Mouse (Mus musculus): ENCODE measurements around the gene Zfp758. TPM values are rescaled to one million over a fixed set of nuclear protein-coding genes. Genes with fewer than 3 reads are reported as not detected.

Zfp758 gene
- 2.3 TPM for polyA plus RNA-seq (2015; fragmentation: Illumina TruSeq; extraction: RNeasy Lipid Tissue Mini Kit (QIAGEN cat#74804); ENCODE audit: insufficient read depth, low read depth, low replicate concordance)

DNA sequence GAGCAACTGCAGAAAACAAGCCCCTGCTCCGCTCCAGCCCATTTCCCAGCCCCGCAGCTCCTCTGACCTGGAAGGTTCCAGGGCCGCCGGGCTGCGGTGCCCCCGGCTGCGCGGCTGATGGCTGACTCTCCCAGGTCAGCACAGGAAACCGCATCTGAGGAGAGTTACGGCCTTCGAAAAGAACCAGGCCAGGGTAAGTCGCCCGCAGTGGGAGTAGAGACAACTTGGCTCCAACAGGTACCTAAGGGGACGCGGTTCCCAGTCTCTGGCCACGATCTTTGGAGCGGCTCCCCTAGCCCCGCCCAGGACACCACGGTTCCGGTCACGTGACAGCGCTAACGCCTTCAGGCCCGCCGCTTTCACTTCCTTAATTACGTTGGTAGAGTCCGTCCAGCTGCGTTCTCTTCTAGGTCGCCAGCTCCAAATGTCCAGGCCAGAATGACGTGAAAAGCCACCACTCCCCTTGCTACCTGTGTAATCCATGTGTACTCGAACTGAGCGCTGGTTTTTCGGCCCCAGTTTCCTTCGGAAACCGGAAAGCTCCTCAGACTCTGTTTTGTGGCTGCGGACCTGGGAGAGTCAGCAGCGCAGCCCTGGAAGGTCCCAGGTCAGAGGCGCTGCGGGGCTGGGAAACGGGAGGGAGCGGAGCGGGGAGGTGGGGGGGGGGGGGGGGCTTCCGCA lies at the start of gene Zfp758, which contains the start of gene Zfp944:
TSS of gene Zfp758 (plus strand) at position 353 of the 681 bp plus-strand sequence.
TSS of gene Zfp944 (minus strand) at position 300 of the 681 bp plus-strand sequence.

DNA sequence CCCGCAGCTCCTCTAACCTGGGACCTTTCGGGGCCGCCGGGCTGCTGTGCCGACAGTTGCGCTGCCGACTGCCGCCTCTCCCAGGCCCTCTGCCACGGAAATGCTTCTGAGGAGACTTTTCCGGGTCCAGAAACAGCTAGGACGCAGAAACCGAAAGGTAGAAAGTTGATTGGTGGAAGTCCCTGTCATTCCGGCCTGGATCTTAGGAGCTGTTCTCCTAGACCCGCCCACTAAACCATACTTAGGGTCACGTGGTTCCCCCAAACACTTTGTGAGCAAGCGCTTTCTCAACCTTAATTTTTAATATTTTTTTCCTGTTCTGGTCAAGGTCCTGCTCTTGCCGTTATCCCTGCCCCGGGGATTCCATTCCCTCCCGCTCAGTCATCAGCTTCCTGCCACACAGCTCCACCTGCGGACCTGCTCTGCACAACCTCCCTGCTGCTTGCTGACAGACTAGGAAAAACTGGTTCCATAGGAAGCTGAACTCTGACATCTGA lies 46.5 kb upstream of the Zfp758 start, which contains the start of gene CT030661.1:
TSS of gene CT030661.1 (minus strand) at position 108 of the 497 bp plus-strand sequence.

GRCm38 (mm10) chr17:22423952-22424617 lies 62.8 kb downstream of the Zfp758 start, which contains the start of gene Zfp946:
Zfp946 (plus strand) TSS chr17:22424222.

Other genes starting within 250 kb of the Zfp758 start
- 0.74 TPM for gene Zfp947, start 195.3 kb upstream of the Zfp758 start, polyA plus RNA-seq (2015; fragmentation: Illumina TruSeq; extraction: RNeasy Lipid Tissue Mini Kit (QIAGEN cat#74804); ENCODE audit: insufficient read depth, low read depth, low replicate concordance)
- gene Zfp994, start 135.8 kb upstream of the Zfp758 start, polyA plus RNA-seq (2015; fragmentation: Illumina TruSeq; extraction: RNeasy Lipid Tissue Mini Kit (QIAGEN cat#74804); ENCODE audit: insufficient read depth, low read depth, low replicate concordance) = 1.3 TPM
- gene CT030661.1, start 46.6 kb upstream of the Zfp758 start, polyA plus RNA-seq (2015; fragmentation: Illumina TruSeq; extraction: RNeasy Lipid Tissue Mini Kit (QIAGEN cat#74804); ENCODE audit: insufficient read depth, low read depth, low replicate concordance) = 3.5 TPM
- 2.4 TPM for gene Zfp944, start 53 bp upstream of the Zfp758 start, polyA plus RNA-seq (2015; fragmentation: Illumina TruSeq; extraction: RNeasy Lipid Tissue Mini Kit (QIAGEN cat#74804); ENCODE audit: insufficient read depth, low read depth, low replicate concordance)
- 4.0 TPM for gene Zfp946, start 62.8 kb downstream of the Zfp758 start, polyA plus RNA-seq (2015; fragmentation: Illumina TruSeq; extraction: RNeasy Lipid Tissue Mini Kit (QIAGEN cat#74804); ENCODE audit: insufficient read depth, low read depth, low replicate concordance)
- not detected for gene Vmn2r111, start 212.0 kb downstream of the Zfp758 start, polyA plus RNA-seq (2015; fragmentation: Illumina TruSeq; extraction: RNeasy Lipid Tissue Mini Kit (QIAGEN cat#74804); ENCODE audit: insufficient read depth, low read depth, low replicate concordance)
- gene Vmn2r112, start 239.5 kb downstream of the Zfp758 start, polyA plus RNA-seq (2015; fragmentation: Illumina TruSeq; extraction: RNeasy Lipid Tissue Mini Kit (QIAGEN cat#74804); ENCODE audit: insufficient read depth, low read depth, low replicate concordance) = not detected

All from pancreas, adult 10 weeks (tissue).